Mouse (Mus musculus) testis, postnatal 14 days (tissue): ENCODE measurements around the gene Frk.
"Not testable (repeated sequence)": the region's sequence is repeated elsewhere in the genome, so short reads cannot be mapped to it uniquely, and the experiment has no call there.

Experiments used
- DNase-seq: peaks from one replicate; pipeline ENCODE4 v3.0.0; 2021; ENCODE audit warnings: low spot score

The Frk gene

DNA sequence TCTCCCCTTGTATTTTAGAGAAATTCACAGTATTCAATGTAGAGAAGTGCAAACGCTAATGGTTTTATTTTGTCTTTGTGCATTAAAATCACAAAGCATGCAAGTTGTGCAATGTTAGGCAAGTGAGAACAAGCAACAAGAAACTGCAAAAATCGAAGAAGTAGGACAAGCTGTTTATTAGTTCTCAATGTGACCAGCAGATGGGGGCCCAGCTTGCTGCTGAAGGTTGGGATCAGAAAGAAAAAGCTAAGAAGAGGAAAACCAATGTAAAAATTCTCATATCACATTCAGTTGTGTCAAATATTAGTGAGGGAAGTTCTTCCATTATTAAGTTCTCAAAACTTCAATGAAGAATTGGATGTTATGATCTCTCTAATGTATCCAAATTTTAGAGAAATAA, 134.0 kb downstream of the Frk start:
- DNase-seq = no peak

DNA sequence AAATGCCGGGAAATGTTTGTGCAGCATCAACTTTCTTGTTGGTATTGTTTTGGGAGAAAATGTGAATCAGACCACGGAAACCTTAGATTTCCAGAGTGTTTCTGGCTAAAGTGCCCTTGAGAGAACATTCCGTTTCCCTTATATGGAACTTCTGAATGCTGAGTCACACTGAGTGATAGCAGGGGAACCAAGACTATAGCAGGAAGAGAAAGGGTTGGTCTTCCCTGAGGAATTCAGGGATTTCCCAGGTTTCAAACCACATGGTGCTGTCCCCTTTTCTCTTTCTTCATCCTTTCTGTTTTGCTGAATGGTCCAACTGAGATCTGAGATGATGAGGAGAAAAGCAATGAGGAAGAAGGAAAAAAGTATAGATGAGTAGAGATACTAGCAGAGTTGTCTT, 135.3 kb downstream of the Frk start:
- DNase-seq = no peak

DNA sequence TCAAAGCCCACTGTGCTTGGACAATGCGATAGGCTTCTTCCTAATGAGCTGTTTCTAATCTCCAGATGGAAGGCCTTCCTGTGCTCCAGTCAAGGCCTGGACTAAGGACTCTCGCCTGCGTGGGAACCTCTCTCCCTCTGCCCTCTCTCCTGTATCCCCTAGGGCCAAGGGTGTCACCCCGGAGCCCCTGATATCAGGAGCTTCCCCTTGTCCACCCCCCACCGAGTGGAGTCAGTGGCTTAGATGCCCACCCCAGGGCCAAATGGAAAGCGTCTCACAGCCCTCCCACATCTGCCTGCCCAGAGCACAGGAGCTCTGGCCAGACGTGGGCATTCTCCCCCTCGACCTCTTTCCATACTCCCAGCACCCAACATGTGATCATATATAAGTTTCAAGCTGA, 137.3 kb downstream of the Frk start:
- DNase-seq = not testable (repeated sequence)

DNA sequence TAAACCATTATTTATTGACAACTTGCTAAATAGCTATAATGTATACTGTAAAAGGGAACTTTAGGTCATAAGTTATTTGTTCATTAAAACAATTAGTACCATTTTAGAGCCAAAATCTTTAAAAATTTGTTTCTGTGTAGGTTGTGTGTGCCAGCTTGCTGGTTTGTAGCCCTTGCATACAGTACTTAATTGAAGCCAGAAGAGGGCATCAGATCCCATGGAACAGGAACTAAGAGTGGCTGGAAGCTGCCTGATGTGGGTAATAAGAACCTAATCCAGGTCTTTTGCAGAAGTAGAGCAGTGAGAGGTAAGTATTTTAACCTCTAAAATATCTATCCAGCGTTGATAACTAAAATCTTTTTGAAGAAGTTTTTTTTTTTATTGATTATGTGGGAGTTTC, 155.0 kb downstream of the Frk start:
- no peak for DNase-seq
